Mouse (Mus musculus): ENCODE measurements around the gene Aif1.

DNA sequence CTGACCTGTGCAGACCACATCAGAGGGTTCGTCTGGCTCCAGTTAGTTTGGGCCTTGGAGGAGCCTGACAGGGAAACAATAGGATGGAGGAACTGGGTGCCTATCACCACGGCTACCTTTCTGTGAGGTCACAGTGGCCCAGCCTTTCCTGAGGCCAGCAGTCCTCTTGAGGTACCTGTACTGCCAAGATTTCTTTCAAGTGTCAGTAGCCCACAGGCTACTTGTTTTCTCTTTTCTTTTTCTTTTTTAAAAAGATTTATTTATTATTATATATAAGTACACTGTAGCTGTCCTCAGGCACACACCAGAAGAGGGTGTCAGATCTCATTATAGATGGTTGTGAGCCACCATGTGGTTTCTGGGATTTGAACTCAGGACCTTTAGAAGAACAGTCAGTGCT is at the start of gene Aif1:
- TF ChIP-seq CTCF (IDR thresholded peaks at IDR 0.05; ENCODE audit: low read depth) (no peak), EP300 (IDR thresholded peaks at IDR 0.05; ENCODE audit: low read depth) (no peak)
